Mouse (Mus musculus) midbrain, embryonic 11.5 days (tissue): ENCODE results near the gene Plekho2. TPM values are rescaled to one million over a fixed set of nuclear protein-coding genes. Genes with fewer than 3 reads are reported as not detected.

Experiments used
- ATAC-seq: fragments of 200-750 bp; cut with Nextera tagmentation; 2 replicates; pipeline ENCODE4 v1.8.0; 2017; ENCODE audit warnings: moderate TSS enrichment, moderate library complexity; ENCODE audit not compliant: low FRiP score
- DNase-seq: peaks from one replicate; pipeline ENCODE4 v3.0.0; 2015; ENCODE audit warnings: low spot score; ENCODE audit errors: missing footprints
- H3K27ac ChIP-seq: fragments of 300-500 bp; sonication (generic); 2 replicates; pipeline ENCODE4 v1.5.1; 2014; ENCODE audit warnings: low read depth, low read length
- H3K27me3 ChIP-seq: fragments of 300-500 bp; sonication (generic); 2 replicates; pipeline ENCODE4 v1.6.1; 2014; ENCODE audit warnings: mild to moderate bottlenecking, low read length, moderate library complexity, mixed read lengths; ENCODE audit not compliant: control insufficient read depth, insufficient read depth
- H3K36me3 ChIP-seq: fragments of 300-500 bp; sonication (generic); 2 replicates; pipeline ENCODE4 v1.6.1; 2014; ENCODE audit warnings: mild to moderate bottlenecking, low read length, moderate library complexity, mixed read lengths; ENCODE audit not compliant: control insufficient read depth, insufficient read depth
- H3K4me1 ChIP-seq: fragments of 300-500 bp; sonication (generic); 2 replicates; pipeline ENCODE4 v1.6.1; 2014; ENCODE audit warnings: low read length; ENCODE audit not compliant: control insufficient read depth, insufficient read depth
- H3K4me2 ChIP-seq: fragments of 300-500 bp; sonication (generic); 2 replicates; pipeline ENCODE4 v1.6.1; 2014; ENCODE audit warnings: mild to moderate bottlenecking, moderate library complexity
- H3K4me3 ChIP-seq: fragments of 300-500 bp; sonication (generic); 2 replicates; pipeline ENCODE4 v1.5.1; 2014; ENCODE audit warnings: low read depth, low read length
- H3K9ac ChIP-seq: fragments of 300-500 bp; sonication (generic); 2 replicates; pipeline ENCODE4 v1.6.1; 2014; ENCODE audit warnings: low read length
- H3K9me3 ChIP-seq: fragments of 300-500 bp; sonication (generic); 2 replicates; pipeline ENCODE4 v1.6.1; 2016; ENCODE audit warnings: low read length; ENCODE audit not compliant: control insufficient read depth
- WGBS: fragments of 180-500 bp; shearing (Covaris S2); extraction: QIAGEN DNeasy Blood & Tissue Kit; methylation state at CpG from one replicate; pipeline ENCODE4 v1.1.7; 2014; 5-methylcytosine and 5-hydroxymethylcytosine counted together
- polyA plus RNA-seq: library from polyadenylated mRNA; unstranded; fragments of >200 nt; fragmentation: Nextera tagmentation; extraction: Ambion mirVana; gene quantifications from 2 replicates; pipeline ENCODE4 v1.2.1, GENCODE M21; 2014

Gene Plekho2
- polyA plus RNA-seq, 1 experiment from 2014 or later: 8.2 TPM

DNA sequence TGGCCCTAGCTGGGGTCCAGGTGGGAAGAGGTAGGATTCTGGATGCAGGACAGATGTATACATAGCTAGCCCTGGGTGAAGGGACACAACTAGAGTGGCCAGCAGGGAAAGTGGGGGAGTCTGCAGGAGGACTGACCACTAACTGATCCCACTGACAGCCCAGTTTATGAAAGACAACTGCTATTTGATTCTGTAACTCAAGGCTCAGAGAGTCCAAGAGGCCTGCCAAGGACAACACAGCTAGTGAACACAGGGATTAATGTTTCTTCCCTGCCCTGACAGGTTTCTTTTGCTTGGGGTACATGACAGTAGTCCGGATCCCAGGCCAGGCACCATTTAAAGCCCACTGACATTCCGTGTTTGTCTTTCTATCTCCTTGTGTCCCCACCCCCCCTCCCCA, 27.3 kb upstream of the Plekho2 start:
- no peak overlapping the region for H3K4me3 ChIP-seq
- no peak overlapping the region for H3K9ac ChIP-seq
- H3K4me1 ChIP-seq: 0 out of 2 replicates have a peak, but pooled peaks cover 2% of the 10 kb centered on the region
- no peaks in the 10 kb centered on the region; the same call in 1 of the 2 replicates for H3K27me3 ChIP-seq
- no peaks in the 10 kb centered on the region for H3K9me3 ChIP-seq
- WGBS: 56% methylated on average over 2 of the region's 2 CpGs
- H3K36me3 ChIP-seq: no peaks in the 10 kb centered on the region
- DNase-seq (no peak), ATAC-seq (no peak)
- H3K4me2 ChIP-seq: no peak overlapping the region
- no peak overlapping the region for H3K27ac ChIP-seq

DNA sequence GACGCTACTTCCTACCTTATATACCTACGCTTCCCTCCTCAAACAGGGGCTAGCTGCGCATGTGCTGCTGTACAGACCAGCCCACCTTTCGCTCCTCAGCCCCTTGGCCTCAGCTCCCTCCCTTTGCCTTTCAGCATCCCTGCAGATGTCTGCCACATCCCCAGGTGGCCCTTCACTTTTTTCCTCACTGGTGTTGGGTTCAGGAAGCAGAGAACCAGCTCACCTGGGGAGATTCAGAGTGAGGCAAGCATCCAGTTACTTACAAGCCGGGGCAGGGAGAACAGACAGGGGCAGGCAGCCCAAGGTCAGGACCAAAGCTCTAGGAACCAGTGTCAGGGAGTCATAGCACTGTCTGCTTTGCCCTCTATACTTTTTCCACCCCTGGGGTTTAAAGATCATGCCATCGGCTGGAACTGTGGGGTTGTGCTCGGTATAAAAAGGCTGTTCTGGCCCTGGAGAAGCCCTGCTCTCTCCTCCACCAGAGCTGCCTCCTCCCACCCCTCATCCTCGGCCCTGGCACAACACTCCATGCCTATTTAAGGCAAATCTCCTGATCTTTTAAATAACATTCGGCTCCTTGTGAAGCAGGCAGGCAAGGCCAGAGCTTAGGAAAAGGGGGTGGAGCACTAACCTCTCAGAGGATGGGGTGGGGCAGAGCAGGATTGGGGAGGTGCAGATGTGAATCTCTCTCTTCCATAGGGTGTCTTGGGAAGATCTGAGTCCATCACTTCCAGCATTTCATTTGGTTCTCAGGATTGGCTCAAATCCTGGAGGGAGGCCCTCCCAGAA, 26.7 kb upstream of the Plekho2 start:
- Histone ChIP-seq H3K4me3 (no peak overlapping the region), H3K4me1 (0 out of 2 replicates have a peak, but pooled peaks cover 2% of the 10 kb centered on the region), H3K9me3 (no peaks in the 10 kb centered on the region), H3K27ac (no peak overlapping the region), H3K27me3 (no peaks in the 10 kb centered on the region; the same call in 1 of the 2 replicates), H3K9ac (peak overlapping the region; percentile 3; the same call in 1 of the 2 replicates), H3K4me2 (no peak overlapping the region), H3K36me3 (no peaks in the 10 kb centered on the region)
- WGBS: 25% methylated on average over 9 of the region's 9 CpGs
- DNase-seq (no peak), ATAC-seq (no peak)

DNA sequence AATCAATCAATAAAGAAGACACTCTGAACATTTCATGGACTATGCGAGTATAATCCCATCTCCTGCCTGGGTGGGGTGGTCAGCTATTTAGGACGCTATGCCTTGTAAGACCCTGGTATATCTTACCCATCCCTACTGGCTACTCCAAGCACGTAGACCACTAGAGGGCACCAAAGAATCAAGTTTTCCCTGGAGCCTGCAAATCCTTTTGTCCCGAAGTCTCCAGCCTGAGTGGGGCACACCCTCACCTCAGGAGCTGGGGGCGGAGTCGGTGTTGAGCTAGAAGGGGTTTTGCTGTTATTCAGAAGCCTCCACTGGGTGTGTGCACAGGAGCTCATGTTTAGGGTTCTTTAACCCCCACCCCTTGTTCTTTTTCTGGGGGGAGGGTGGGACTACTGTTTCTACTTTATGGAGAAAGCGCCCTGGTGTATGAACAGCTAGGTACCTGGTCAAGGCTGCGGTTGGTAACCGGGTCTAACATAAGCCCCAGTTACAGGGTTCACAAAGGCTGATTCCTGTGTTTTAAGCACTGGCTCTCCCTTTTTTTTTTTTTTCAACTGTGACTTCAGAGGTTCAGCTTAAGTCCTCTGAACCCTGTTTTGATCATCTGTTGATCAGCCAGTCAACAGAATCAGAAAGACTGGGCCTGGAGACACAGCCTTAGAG, 25.8 kb upstream of the Plekho2 start:
- DNase-seq (peak; percentile 98), ATAC-seq (peak; percentile 82)
- Histone ChIP-seq H3K4me2 (peak overlapping the region; percentile 16), H3K36me3 (no peaks in the 10 kb centered on the region), H3K4me3 (no peak overlapping the region), H3K27me3 (no peaks in the 10 kb centered on the region; the same call in 1 of the 2 replicates), H3K27ac (no peak overlapping the region), H3K4me1 (0 out of 2 replicates have a peak, but pooled peaks cover 2% of the 10 kb centered on the region), H3K9ac (0 out of 2 replicates have a peak overlapping the region, but pooled peaks have one; percentile 48), H3K9me3 (no peaks in the 10 kb centered on the region)
- 8% methylated on average over 9 of the region's 9 CpGs for WGBS

DNA sequence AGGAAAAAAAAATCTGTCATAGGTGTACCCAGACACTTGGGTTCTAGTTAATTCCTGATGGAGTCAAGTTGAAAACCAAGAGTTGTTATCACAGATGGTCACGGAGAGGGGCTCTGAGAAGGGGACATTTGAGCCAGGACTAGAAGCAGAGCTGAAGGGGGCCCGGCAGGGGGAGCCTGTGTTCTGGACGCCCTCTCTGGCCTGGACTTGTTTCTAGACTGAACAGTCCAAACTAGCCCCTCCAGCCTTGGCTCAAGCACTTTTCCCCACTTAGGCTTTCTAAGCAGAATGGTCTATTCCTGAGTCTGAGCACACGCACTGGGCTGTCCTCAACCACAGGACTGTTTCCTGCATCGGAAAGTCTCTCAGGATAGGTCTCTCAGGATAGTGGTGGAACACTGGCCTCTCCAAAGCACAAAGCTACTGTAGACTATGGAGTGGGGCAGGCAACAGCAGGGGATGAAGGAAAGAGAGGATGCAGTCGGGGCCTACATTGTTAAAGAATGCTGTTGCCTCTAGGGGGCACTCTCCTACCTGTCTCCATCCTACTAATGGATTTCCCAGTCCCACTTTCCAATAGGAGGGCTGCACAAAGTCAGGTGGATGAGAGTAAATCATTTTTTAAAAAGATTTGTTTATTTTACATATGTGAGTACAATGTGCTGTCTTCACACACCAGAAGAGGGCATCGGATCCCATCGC, 23.7 kb upstream of the Plekho2 start:
- Histone ChIP-seq H3K36me3 (no peaks in the 10 kb centered on the region), H3K4me2 (no peak overlapping the region), H3K9me3 (no peaks in the 10 kb centered on the region), H3K9ac (no peak overlapping the region), H3K4me1 (0 out of 2 replicates have a peak, but pooled peaks cover 2% of the 10 kb centered on the region), H3K27me3 (no peaks in the 10 kb centered on the region; the same call in 1 of the 2 replicates), H3K4me3 (no peak overlapping the region), H3K27ac (no peak overlapping the region)
- DNase-seq (no peak), ATAC-seq (no peak)
- WGBS: 47% methylated on average over 8 of the region's 8 CpGs

DNA sequence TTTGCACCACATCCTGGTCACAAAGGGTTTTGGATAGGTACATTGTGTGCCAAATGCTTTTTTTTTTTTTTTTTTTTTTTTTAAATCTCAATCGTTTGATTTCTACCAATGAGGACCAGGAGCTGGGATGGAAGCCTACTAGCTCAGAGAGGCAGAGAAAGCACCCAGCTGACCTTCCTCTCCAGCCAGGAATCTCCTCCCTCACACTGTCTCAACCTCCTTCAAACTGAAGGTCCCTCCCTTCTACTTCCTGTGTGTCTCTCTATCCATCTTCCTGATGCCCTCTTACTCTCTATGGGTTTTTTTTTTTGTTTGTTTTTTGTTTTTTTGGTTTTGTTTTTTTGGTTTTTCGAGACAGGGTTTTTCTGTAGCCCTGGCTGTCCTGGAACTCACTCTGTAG, 21.1 kb upstream of the Plekho2 start:
- Histone ChIP-seq H3K4me1 (no peaks in the 10 kb centered on the region), H3K27ac (no peak overlapping the region), H3K4me3 (no peak overlapping the region), H3K9ac (no peak overlapping the region), H3K36me3 (no peaks in the 10 kb centered on the region), H3K27me3 (no peaks in the 10 kb centered on the region), H3K4me2 (no peak overlapping the region), H3K9me3 (no peaks in the 10 kb centered on the region)
- ATAC-seq (no peak), DNase-seq (no peak)
- 90% methylated on average over 2 of the region's 2 CpGs for WGBS

DNA sequence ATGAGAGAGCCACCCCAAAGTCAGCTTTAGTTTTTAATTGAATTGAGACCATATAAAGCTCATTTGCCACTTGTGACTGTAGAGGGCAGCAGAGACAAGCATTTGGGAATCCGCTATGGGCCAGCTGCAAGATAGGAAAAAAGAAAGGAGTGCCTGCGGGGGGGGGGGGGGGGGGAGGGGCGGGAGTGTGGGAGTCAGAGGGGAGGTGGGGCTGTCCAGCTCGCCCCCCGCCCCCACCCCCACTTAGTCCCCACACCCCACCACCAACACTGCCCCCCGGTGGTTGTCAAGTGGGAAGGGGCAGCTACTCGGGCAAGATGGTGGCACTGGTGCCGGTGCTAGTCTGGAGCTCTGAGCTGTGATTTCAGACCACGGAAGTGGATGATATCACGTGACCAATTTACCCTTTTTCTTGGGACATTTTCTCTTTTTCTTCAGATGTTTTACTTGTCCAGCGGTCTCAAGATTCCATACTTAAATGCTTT, 19.0 kb upstream of the Plekho2 start:
- no peak for DNase-seq
- Histone ChIP-seq H3K27ac (no peak overlapping the region), H3K9ac (no peak overlapping the region), H3K4me2 (no peak overlapping the region), H3K4me1 (no peaks in the 10 kb centered on the region), H3K4me3 (no peak overlapping the region), H3K9me3 (no peaks in the 10 kb centered on the region), H3K27me3 (no peaks in the 10 kb centered on the region), H3K36me3 (peaks cover 2% of the 10 kb centered on the region)
- 57% methylated on average over 7 of the region's 11 CpGs for WGBS
- no peak for ATAC-seq

DNA sequence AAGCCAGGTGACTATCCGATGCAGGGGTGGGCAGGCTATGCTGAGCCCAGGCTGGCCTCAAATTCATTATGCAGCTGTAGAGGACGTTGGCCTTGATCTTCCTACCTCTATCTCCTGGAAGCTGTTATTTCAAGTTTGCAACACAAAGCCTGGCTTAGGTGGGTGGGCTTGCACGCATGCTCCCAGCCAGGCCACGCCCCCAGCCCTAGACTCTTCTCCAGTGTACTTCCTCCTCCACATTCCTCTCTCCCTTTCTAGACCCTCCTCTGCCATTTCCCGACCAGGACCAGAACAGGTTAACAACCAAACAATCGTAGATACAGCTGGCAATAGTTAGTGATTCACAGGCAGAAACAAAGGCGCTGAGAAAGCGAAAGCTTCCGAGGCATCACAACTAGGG, 13.8 kb upstream of the Plekho2 start:
- DNase-seq (no peak), ATAC-seq (no peak)
- Histone ChIP-seq H3K27me3 (no peaks in the 10 kb centered on the region), H3K36me3 (peaks cover 12% of the 10 kb centered on the region), H3K9me3 (no peaks in the 10 kb centered on the region), H3K4me2 (no peak overlapping the region), H3K27ac (no peak overlapping the region), H3K4me3 (no peak overlapping the region), H3K9ac (no peak overlapping the region), H3K4me1 (peaks cover 13% of the 10 kb centered on the region)
- 86% methylated on average over 9 of the region's 9 CpGs for WGBS

DNA sequence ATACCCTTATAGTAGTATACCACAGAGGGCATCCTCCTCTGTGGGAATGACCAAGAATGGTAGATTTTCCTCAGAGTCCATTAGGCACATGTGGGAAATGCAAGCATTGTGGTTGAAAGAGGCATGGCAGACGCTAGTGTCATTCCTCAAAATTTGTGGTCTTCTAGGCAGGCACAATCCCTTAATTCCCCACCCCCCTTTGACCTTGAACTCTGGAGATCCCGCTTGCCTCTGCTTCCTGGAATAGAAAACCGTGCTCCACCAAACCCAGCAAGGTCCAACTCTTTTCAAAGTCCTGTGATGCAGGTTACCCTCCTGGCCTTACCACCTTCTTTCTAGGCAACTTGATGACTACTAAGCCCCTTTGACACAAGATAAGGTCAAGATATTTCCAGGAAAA, 12.9 kb upstream of the Plekho2 start:
- H3K27me3 ChIP-seq: no peaks in the 10 kb centered on the region
- WGBS: 99% methylated on average over 3 of the region's 3 CpGs
- ATAC-seq: no peak
- peaks cover 12% of the 10 kb centered on the region for H3K36me3 ChIP-seq
- H3K4me3 ChIP-seq: no peak overlapping the region
- peaks cover 14% of the 10 kb centered on the region for H3K4me1 ChIP-seq
- no peak overlapping the region for H3K27ac ChIP-seq
- no peak overlapping the region for H3K9ac ChIP-seq
- no peak overlapping the region for H3K4me2 ChIP-seq
- DNase-seq: no peak
- H3K9me3 ChIP-seq: no peaks in the 10 kb centered on the region
